Mouse (Mus musculus) lung, adult 2 months (tissue): ENCODE results near the gene Shisa8.

ENCODE experiments used
- CTCF ChIP-seq: fragments of 200-500 bp; IDR thresholded peaks from 2 replicates; pipeline ENCODE4 v1.5.1; 2011; ENCODE audit warnings: mild to moderate bottlenecking, low read length, control low read depth; ENCODE audit not compliant: insufficient read depth
- POLR2A ChIP-seq: fragments of 200-500 bp; IDR thresholded peaks from 2 replicates; pipeline ENCODE4 v1.6.1; 2011; ENCODE audit warnings: low read depth, mild to moderate bottlenecking, control low read depth, low read length, borderline replicate concordance; ENCODE audit errors: extremely low read depth

GRCm38 (mm10) chr15:82166240-82167100, 46.1 kb downstream of the Shisa8 start:
- TF ChIP-seq CTCF = no peak
- TF ChIP-seq POLR2A = no peak
